Mouse (Mus musculus) midbrain, embryonic 15.5 days (tissue): Measurements from ENCODE around the gene Cd69. TPM values are rescaled to one million over a fixed set of nuclear protein-coding genes. Genes with fewer than 3 reads are reported as not detected.

Experiments used
- ATAC-seq: fragments of 200-750 bp; cut with Nextera tagmentation; replicated peaks from 2 replicates; pipeline ENCODE4 v1.8.0; 2017; ENCODE audit warnings: moderate TSS enrichment
- H3K27ac ChIP-seq: fragments of 300-500 bp; sonication (generic); 2 replicates; pipeline ENCODE4 v1.5.1; 2015; ENCODE audit warnings: mild to moderate bottlenecking, inconsistent platforms
- H3K27me3 ChIP-seq: fragments of 300-500 bp; sonication (generic); replicated peaks from 2 replicates; pipeline ENCODE4 v1.6.1; 2015; ENCODE audit warnings: inconsistent platforms
- H3K36me3 ChIP-seq: fragments of 300-500 bp; sonication (generic); replicated peaks from 2 replicates; pipeline ENCODE4 v1.6.1; 2015; ENCODE audit warnings: inconsistent platforms
- H3K4me1 ChIP-seq: fragments of 300-500 bp; sonication (generic); 2 replicates; pipeline ENCODE4 v1.6.1; 2015; ENCODE audit warnings: inconsistent platforms
- H3K4me2 ChIP-seq: fragments of 300-500 bp; sonication (generic); 2 replicates; pipeline ENCODE4 v1.6.1; 2015; ENCODE audit warnings: inconsistent platforms, mild to moderate bottlenecking, moderate library complexity
- H3K4me3 ChIP-seq: fragments of 300-500 bp; sonication (generic); 2 replicates; pipeline ENCODE4 v1.5.1; 2015; ENCODE audit warnings: mild to moderate bottlenecking, inconsistent platforms
- H3K9ac ChIP-seq: fragments of 300-500 bp; sonication (generic); 2 replicates; pipeline ENCODE4 v1.6.1; 2015; ENCODE audit warnings: mild to moderate bottlenecking, inconsistent platforms
- H3K9me3 ChIP-seq: fragments of 300-500 bp; sonication (generic); 2 replicates; pipeline ENCODE4 v1.6.1; 2016; ENCODE audit warnings: inconsistent platforms
- WGBS: fragments of 180-500 bp; shearing (Covaris S2); methylation state at CpG from one replicate; pipeline ENCODE4 v1.1.7; 2015; ENCODE audit warnings: mixed read lengths; 5-methylcytosine and 5-hydroxymethylcytosine counted together
- polyA plus RNA-seq: library from polyadenylated mRNA; unstranded; fragments of >200 nt; fragmentation: Nextera tagmentation; extraction: Ambion mirVana; gene quantifications from 2 replicates; pipeline ENCODE4 v1.2.1, GENCODE M21; 2015

Cd69 gene
- polyA plus RNA-seq, 1 experiment from 2014 or later = not detected

DNA sequence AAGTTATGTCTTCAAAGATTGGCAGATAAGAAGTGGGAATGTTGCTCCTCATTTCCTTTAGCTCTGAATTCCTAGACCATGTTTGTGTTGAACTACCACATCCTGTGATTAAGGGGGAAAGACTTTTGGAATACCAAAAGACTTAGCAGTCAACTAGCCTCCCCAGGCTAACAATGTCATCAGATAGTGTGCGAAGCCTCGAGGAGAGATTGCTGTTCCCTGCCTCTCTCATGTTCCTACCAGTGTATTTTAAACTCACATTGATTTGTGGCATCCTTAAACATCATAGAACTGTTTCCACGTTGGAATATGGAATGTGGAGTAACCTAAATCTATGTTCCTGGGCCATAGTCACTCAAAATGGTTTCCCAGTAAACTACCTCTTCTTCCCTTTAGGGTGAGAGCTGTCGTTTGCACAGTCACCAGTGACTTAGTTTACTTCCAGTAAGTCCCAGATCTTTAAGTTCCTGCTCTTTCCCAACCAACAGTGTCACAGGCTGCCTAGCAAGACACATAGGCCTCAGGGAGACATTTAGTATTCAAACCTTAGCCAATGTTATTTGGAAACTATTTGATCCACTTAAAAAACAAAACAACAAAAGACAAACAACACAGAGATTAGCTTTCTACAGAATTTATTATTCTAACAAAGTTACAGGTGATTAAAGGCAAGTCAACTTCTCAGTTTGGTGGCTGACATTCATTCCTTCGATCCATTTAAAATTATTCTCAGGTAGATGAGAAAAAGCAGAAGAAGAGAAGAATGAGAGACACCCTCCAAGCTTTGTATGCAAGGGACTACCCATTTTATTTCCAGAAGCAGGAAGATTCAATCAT is 43.0 kb downstream of the Cd69 start:
- no peaks in the 10 kb centered on the region for H3K36me3 ChIP-seq
- no peak for ATAC-seq
- 77% methylated on average over 5 of the region's 5 CpGs for WGBS
- no peak overlapping the region for H3K4me3 ChIP-seq
- H3K27ac ChIP-seq = no peak overlapping the region
- no peak overlapping the region for H3K4me2 ChIP-seq
- H3K9me3 ChIP-seq = no peaks in the 10 kb centered on the region
- no peak overlapping the region for H3K9ac ChIP-seq
- no peaks in the 10 kb centered on the region for H3K27me3 ChIP-seq
- H3K4me1 ChIP-seq = no peaks in the 10 kb centered on the region

DNA sequence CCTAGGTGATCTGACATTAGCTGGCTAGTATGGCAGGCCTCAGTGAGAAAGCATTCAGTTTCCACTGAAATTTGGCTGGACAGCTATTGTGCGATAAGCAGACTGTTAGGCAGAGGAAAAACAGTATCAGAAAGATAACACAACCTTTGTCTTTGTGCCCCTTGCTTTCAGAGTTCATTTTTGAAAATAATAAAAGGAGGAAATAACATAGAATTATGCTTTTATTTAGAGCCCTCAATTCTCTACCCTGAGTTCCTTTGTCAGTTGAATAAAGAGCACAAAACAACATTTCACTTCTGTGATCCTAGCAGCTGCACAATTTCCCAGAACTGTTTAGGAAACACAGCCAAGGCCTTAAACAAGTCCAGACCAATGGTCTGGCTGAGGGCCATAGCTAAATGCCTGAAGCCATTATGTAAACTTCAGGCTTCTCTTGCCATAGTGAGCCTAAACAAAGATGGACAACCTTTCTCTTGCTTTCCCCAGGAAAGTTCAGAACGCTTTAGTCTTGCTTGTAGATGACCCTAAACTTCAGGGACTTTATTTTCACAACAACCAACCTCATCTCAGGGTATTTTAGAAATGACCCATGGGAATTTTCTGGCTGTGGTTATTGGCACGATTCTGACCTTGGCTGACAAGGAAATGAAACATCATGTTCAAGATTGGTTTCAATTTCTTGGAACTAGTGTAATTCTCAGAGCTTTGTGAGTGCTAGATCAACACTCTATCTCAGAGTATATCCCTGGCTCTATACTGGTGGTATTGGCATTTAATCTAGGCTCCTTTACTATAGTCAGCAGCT is 45.3 kb downstream of the Cd69 start:
- H3K4me1 ChIP-seq = no peaks in the 10 kb centered on the region
- H3K9ac ChIP-seq = no peak overlapping the region
- no peak for ATAC-seq
- no peak overlapping the region for H3K4me3 ChIP-seq
- no peaks in the 10 kb centered on the region for H3K27me3 ChIP-seq
- H3K4me2 ChIP-seq = no peak overlapping the region
- no peaks in the 10 kb centered on the region for H3K36me3 ChIP-seq
- WGBS = 81% methylated on average over 3 of the region's 3 CpGs
- no peaks in the 10 kb centered on the region for H3K9me3 ChIP-seq
- H3K27ac ChIP-seq = 0 out of 2 replicates have a peak overlapping the region, but pooled peaks have one; percentile 20

DNA sequence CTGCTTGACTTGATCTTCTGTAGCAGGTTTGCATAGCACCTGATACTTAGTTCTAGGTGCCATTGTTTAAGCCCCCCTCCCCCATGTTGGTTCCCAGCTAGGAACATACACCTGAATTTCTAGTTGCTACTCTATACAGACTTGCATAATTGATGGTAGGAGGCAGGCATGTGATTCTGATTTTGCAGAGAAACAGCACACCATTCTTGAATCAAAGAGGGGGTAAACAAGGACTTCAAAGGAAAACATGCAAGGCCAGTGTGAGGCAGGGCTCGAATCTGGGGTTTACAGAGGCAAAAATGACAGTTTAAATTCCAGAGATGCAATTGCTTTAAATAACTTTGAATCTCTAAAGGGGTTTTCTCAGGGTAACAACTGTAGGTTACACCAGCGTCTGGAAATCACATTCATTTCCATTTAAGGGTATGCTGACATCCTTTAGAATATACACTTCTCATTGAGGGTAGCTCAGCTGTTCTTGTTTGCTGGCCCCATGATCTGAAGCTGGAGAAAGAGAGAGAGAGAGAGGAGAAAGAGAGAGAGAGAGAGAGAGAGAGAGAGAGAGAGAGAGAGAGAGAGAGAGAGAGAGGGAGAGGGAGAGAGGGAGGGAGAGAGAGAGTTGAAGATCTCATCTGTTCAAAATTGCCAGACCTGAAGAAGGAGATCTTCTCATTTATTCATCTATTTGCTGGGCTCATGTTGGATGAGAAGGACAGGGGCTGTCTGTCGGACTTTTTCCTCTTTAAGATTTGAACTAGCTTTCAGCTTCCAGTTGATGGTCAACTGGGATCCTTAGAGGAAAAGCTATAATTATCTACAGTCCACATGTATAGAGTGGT is 46.1 kb downstream of the Cd69 start:
- 58% methylated on average over 3 of the region's 3 CpGs for WGBS
- no peaks in the 10 kb centered on the region for H3K27me3 ChIP-seq
- ATAC-seq = no peak

DNA sequence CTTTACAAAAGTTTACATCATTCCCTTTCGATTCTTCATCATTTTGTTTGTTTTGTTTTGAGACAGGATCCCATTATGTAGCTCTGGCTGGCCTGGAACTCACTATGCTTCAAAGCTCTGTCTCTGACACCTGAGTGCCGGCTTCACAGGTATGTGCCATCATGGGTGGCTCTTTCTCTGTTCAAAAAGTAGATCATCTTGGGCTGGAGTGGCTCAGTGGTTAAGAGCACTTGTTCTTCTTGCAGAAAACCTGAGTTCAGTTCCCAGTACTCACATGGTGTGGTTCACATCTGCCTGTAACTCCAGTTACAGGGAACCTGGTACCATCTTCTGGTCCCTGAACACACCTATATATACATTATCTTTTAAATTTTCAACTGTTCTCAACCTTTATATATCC is 50.2 kb downstream of the Cd69 start:
- Histone ChIP-seq H3K9ac (no peak overlapping the region), H3K4me1 (no peaks in the 10 kb centered on the region), H3K4me3 (no peak overlapping the region), H3K27me3 (no peaks in the 10 kb centered on the region), H3K27ac (no peak overlapping the region), H3K9me3 (no peaks in the 10 kb centered on the region), H3K36me3 (no peaks in the 10 kb centered on the region), H3K4me2 (no peak overlapping the region)
- ATAC-seq = no peak
- WGBS = 73% methylated on average over 2 of the region's 2 CpGs

More for the DNA sequence above, 46.1 kb downstream of the Cd69 start:
- Histone ChIP-seq H3K9me3 (no peaks in the 10 kb centered on the region), H3K9ac (no peak overlapping the region), H3K4me1 (no peaks in the 10 kb centered on the region), H3K4me2 (no peak overlapping the region), H3K36me3 (no peaks in the 10 kb centered on the region), H3K27ac (0 out of 2 replicates have a peak overlapping the region, but pooled peaks have one; percentile 20), H3K4me3 (no peak overlapping the region)

DNA sequence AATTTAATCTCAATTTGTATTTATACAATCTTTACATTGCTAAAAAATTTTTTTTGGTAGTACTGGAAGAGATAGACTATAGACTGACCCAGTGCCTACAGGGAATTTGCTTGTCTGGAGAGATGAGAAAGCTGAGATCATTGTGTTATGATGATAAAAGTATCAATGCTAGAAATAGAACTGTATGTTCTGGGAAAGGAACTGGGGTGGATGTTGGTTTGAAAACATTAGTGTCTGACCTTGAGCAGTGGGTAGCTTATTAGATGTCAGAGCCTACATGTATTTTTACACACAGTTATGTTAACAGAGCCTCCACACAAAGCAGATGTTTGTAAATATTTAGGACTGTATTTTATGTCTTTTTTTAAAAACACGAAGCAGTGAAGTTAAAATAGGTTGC is 51.1 kb downstream of the Cd69 start:
- no peaks in the 10 kb centered on the region for H3K9me3 ChIP-seq
- H3K36me3 ChIP-seq = no peaks in the 10 kb centered on the region
- no peaks in the 10 kb centered on the region for H3K4me1 ChIP-seq
- no peak overlapping the region for H3K4me2 ChIP-seq
- H3K27ac ChIP-seq = no peak overlapping the region
- WGBS = 92% methylated on average over 1 of the region's 1 CpGs
- ATAC-seq = no peak
- no peak overlapping the region for H3K9ac ChIP-seq
- H3K27me3 ChIP-seq = no peaks in the 10 kb centered on the region
- no peak overlapping the region for H3K4me3 ChIP-seq

DNA sequence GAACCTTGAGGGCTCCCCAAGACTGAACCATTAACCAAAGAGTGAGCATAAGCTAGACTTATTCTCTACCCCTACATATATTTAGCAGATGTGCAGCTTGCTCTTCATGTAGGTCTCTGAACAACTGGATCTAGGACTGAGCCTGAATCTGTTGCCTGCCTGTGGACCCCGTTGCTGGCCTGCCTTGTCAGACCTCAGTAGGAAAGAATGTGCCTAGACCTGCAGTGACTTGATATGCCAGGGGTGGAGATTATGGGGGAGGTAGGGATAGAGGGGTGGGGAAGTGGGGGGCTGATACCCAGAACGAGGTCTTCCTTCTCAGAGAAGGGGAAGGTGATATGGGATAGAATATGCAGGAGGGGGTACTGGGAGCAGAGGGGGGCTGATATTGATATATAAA is 51.6 kb downstream of the Cd69 start:
- no peak overlapping the region for H3K9ac ChIP-seq
- no peak for ATAC-seq
- no peaks in the 10 kb centered on the region for H3K9me3 ChIP-seq
- H3K36me3 ChIP-seq = no peaks in the 10 kb centered on the region
- H3K4me2 ChIP-seq = no peak overlapping the region
- H3K4me3 ChIP-seq = no peak overlapping the region
- WGBS = 71% methylated on average over 2 of the region's 2 CpGs
- H3K4me1 ChIP-seq = no peaks in the 10 kb centered on the region
- no peaks in the 10 kb centered on the region for H3K27me3 ChIP-seq
- H3K27ac ChIP-seq = no peak overlapping the region

DNA sequence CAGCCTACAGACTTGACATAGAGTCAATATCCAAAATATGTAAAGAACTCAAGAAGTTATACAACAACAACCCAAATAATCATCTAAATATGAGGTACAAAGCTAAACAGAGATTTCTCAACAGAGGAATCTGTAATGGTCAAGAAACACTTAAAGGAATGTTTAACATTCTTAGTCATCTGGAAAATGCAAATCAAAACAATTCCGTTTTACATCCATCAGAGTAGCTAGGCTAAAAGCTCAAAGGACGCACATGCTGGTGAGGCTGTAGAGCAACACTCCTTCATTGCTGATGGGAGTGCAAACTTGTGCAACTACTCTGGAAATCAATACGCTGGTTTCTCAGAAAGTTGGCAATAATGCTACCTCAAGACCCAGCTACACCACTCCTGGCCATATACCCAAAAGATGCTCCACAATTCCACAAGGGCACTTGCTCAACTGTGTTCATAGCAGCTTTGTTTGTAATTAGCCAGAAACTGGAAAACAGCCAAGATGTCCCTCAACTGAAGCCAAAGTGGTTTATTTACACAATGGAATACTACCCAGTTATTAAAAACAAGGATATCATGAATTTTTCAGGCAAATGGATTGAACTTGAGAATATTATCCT is 52.9 kb downstream of the Cd69 start:
- no peak for ATAC-seq

DNA sequence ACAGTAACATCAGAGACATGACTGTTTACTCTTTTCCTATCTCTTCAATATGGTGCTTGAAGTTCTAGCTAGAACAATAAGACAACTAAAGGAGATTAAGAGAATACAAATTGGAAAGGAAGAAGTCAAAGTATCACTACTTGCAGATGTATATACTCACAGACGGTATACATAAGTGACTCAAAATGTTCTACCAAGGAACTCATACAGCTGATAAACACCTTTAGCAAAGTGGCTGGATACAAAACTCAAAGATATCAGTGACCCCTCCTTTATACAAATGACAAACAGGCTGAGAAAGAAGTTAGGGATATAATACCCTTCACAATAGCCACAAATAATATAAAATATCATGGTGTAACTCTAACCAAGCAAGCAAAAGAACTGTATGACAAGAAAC is 54.2 kb downstream of the Cd69 start:
- Histone ChIP-seq H3K36me3 (no peaks in the 10 kb centered on the region), H3K9me3 (no peaks in the 10 kb centered on the region), H3K4me1 (no peaks in the 10 kb centered on the region), H3K4me3 (no peak overlapping the region), H3K9ac (no peak overlapping the region), H3K27ac (no peak overlapping the region), H3K4me2 (no peak overlapping the region), H3K27me3 (no peaks in the 10 kb centered on the region)
- 96% methylated on average over 1 of the region's 1 CpGs for WGBS
- ATAC-seq = no peak

More for the DNA sequence above, 52.9 kb downstream of the Cd69 start:
- H3K9me3 ChIP-seq = no peaks in the 10 kb centered on the region
- H3K4me2 ChIP-seq = no peak overlapping the region
- no peaks in the 10 kb centered on the region for H3K36me3 ChIP-seq
- H3K4me1 ChIP-seq = no peaks in the 10 kb centered on the region
- no peak overlapping the region for H3K9ac ChIP-seq
- no peak overlapping the region for H3K4me3 ChIP-seq
- WGBS = 90% methylated on average over 3 of the region's 3 CpGs
- no peak overlapping the region for H3K27ac ChIP-seq
- no peaks in the 10 kb centered on the region for H3K27me3 ChIP-seq

DNA sequence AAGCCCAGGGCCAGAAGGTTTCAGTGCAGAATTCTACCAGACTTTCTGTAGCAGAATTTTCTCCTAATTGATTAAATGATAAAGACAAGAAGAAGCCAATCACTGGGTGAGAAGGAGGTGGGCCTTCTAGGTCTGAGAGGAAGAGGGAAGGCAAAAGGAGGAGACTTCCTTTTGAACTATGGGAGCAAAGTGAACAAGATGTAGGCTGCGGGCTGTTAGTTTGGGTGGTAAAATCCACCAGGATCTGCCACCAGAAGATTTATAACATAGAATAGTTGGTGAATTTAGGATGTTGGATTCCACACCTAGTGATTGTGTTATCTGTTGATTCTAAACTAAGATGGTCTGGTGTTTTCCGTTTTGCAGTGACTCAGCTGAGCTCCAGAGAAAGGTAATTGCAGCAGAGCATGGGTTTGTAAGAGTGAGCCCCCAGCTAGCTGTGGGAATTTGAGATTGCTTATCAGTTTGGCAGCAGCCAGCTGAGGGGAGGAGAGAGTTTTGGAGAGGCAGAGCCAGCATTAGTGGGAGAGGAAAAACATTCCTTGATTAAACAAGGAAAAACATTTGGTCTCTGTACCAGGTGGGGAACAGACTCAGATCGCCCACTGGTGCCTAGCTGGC is 55.2 kb downstream of the Cd69 start:
- Histone ChIP-seq H3K27me3 (no peaks in the 10 kb centered on the region), H3K9me3 (no peaks in the 10 kb centered on the region), H3K9ac (no peak overlapping the region), H3K4me2 (no peak overlapping the region), H3K36me3 (no peaks in the 10 kb centered on the region), H3K4me1 (no peaks in the 10 kb centered on the region), H3K27ac (no peak overlapping the region), H3K4me3 (no peak overlapping the region)
- no peak for ATAC-seq
- WGBS = 87% methylated on average over 3 of the region's 3 CpGs

DNA sequence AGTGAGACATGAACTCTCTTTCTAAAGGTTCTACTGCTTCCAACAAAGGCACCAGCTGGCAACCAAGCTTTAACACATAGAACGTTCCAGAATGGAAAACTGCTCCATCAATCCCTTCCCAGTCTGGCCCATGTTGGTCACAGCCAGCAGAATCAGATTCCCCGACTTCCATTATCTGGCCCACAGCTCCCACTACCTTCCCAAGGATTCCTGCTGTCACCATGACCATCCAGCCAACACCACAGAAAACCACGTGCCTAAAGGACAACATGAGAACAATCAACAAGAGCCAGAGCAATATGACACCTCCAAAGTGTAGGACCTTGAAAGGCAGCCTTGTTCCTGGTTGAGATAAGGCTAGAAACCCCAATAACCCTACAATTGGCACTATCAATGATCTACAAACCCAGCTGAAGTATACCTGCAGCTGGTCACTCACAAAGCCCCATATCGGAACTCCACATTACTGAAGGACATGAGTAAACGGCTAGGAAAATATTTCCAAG is 57.0 kb downstream of the Cd69 start:
- ATAC-seq = no peak
- no peak overlapping the region for H3K4me2 ChIP-seq
- H3K36me3 ChIP-seq = no peaks in the 10 kb centered on the region
- no peak overlapping the region for H3K4me3 ChIP-seq
- no peak overlapping the region for H3K27ac ChIP-seq
- H3K9me3 ChIP-seq = no peaks in the 10 kb centered on the region
- 89% methylated on average over 5 of the region's 5 CpGs for WGBS
- no peaks in the 10 kb centered on the region for H3K4me1 ChIP-seq
- no peaks in the 10 kb centered on the region for H3K27me3 ChIP-seq
- no peak overlapping the region for H3K9ac ChIP-seq
